Mouse (Mus musculus) lung, embryonic 15.5 days (tissue): ENCODE data around the gene Fgfr2. TPM values are rescaled to one million over a fixed set of nuclear protein-coding genes. Genes with fewer than 3 reads are reported as not detected.

Source experiments
- ATAC-seq: fragments of 200-750 bp; cut with Nextera tagmentation; 2 replicates; pipeline ENCODE4 v1.8.0; 2017; ENCODE audit warnings: moderate number of reproducible peaks, borderline replicate concordance; ENCODE audit not compliant: low FRiP score, low TSS enrichment; ENCODE audit errors: extremely low read depth
- H3K27ac ChIP-seq: fragments of 300-500 bp; sonication (generic); 2 replicates; pipeline ENCODE4 v1.5.1; 2015; ENCODE audit warnings: moderate library complexity, mild to moderate bottlenecking, inconsistent platforms
- H3K27me3 ChIP-seq: fragments of 300-500 bp; sonication (generic); 2 replicates; pipeline ENCODE4 v1.6.1; 2015; ENCODE audit warnings: inconsistent platforms
- H3K36me3 ChIP-seq: fragments of 300-500 bp; sonication (generic); 2 replicates; pipeline ENCODE4 v1.6.1; 2015; ENCODE audit warnings: inconsistent platforms
- H3K4me1 ChIP-seq: fragments of 300-500 bp; sonication (generic); 2 replicates; pipeline ENCODE4 v1.6.1; 2015; ENCODE audit warnings: inconsistent platforms
- H3K4me2 ChIP-seq: fragments of 300-500 bp; sonication (generic); 2 replicates; pipeline ENCODE4 v1.6.1; 2015; ENCODE audit warnings: inconsistent platforms, mild to moderate bottlenecking, moderate library complexity
- H3K4me3 ChIP-seq: fragments of 300-500 bp; sonication (generic); 2 replicates; pipeline ENCODE4 v1.5.1; 2015; ENCODE audit warnings: mild to moderate bottlenecking, inconsistent platforms
- H3K9ac ChIP-seq: fragments of 300-500 bp; sonication (generic); 2 replicates; pipeline ENCODE4 v1.6.1; 2015; ENCODE audit warnings: inconsistent platforms
- H3K9me3 ChIP-seq: fragments of 300-500 bp; sonication (generic); 2 replicates; pipeline ENCODE4 v1.6.1; 2016; ENCODE audit warnings: inconsistent platforms
- WGBS: fragments of 180-500 bp; shearing (Covaris S2); methylation state at CpG from one replicate; pipeline ENCODE4 v1.1.7; 2015; 5-methylcytosine and 5-hydroxymethylcytosine counted together
- polyA plus RNA-seq: library from polyadenylated mRNA; unstranded; fragments of >200 nt; fragmentation: Nextera tagmentation; extraction: Ambion mirVana; gene quantifications from 2 replicates; pipeline ENCODE4 v1.2.1, GENCODE M21; 2015

Gene Fgfr2
- polyA plus RNA-seq, 1 experiment from 2014 or later: 160 TPM

- no peaks in the 10 kb centered on the region for H3K9me3 ChIP-seq
- H3K27ac ChIP-seq: no peak overlapping the region
- no peak overlapping the region for H3K9ac ChIP-seq
- H3K4me1 ChIP-seq: 0 out of 2 replicates have a peak, but pooled peaks cover 13% of the 10 kb centered on the region
- 55% methylated on average over 8 of the region's 8 CpGs for WGBS
- H3K4me2 ChIP-seq: no peak overlapping the region
- no peak overlapping the region for H3K4me3 ChIP-seq
- peak; percentile 36; the same call in 1 of the 2 replicates for ATAC-seq
- no peaks in the 10 kb centered on the region for H3K27me3 ChIP-seq
- H3K36me3 ChIP-seq: peaks cover 15% of the 10 kb centered on the region; the same call in 1 of the 2 replicates
Observed at GRCm38 (mm10) chr7:132270364-132270763, 852.8 kb downstream of the Fgfr2 start.

DNA sequence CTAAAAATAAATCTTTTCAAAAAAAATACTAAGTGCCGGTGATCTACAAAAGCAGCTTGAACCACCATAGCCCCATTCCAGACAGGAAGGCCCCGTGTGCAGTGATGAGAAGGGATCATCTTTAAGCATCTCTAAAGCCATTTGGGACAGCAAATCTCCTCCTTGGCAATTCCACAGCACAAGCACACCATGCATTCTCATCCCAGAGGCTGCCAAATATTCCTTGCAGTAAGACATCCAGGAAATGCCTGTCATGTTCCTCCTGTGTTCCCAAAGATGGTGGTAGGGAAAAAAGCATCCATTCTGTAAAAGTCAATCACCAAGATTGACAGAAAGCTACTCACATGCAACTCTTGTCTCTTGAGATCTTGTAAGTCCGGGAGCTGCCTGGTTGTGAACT, 853.5 kb downstream of the Fgfr2 start:
- Histone ChIP-seq H3K27me3 (no peaks in the 10 kb centered on the region), H3K4me2 (no peak overlapping the region), H3K36me3 (peaks cover 15% of the 10 kb centered on the region; the same call in 1 of the 2 replicates), H3K9me3 (no peaks in the 10 kb centered on the region), H3K27ac (no peak overlapping the region), H3K4me3 (no peak overlapping the region), H3K4me1 (0 out of 2 replicates have a peak, but pooled peaks cover 15% of the 10 kb centered on the region), H3K9ac (no peak overlapping the region)
- 72% methylated on average over 3 of the region's 3 CpGs for WGBS
- ATAC-seq: no peak

GRCm38 (mm10) chr7:132267721-132268498, 855.2 kb downstream of the Fgfr2 start:
- Histone ChIP-seq H3K4me3 (no peak overlapping the region), H3K4me1 (peaks cover 21% of the 10 kb centered on the region; the same call in 1 of the 2 replicates), H3K36me3 (peaks cover 15% of the 10 kb centered on the region; the same call in 1 of the 2 replicates), H3K9me3 (no peaks in the 10 kb centered on the region), H3K27ac (no peak overlapping the region), H3K4me2 (no peak overlapping the region), H3K9ac (no peak overlapping the region), H3K27me3 (no peaks in the 10 kb centered on the region)
- 76% methylated on average over 4 of the region's 4 CpGs for WGBS
- no peak for ATAC-seq

GRCm38 (mm10) chr7:132264763-132265162, 858.4 kb downstream of the Fgfr2 start:
- H3K9me3 ChIP-seq: no peaks in the 10 kb centered on the region
- H3K27me3 ChIP-seq: no peaks in the 10 kb centered on the region
- H3K36me3 ChIP-seq: peaks cover 15% of the 10 kb centered on the region; the same call in 1 of the 2 replicates
- no peak overlapping the region for H3K4me2 ChIP-seq
- H3K4me3 ChIP-seq: no peak overlapping the region
- H3K4me1 ChIP-seq: peaks cover 38% of the 10 kb centered on the region
- 69% methylated on average over 3 of the region's 3 CpGs for WGBS
- no peak overlapping the region for H3K9ac ChIP-seq
- no peak overlapping the region for H3K27ac ChIP-seq
- no peak for ATAC-seq

DNA sequence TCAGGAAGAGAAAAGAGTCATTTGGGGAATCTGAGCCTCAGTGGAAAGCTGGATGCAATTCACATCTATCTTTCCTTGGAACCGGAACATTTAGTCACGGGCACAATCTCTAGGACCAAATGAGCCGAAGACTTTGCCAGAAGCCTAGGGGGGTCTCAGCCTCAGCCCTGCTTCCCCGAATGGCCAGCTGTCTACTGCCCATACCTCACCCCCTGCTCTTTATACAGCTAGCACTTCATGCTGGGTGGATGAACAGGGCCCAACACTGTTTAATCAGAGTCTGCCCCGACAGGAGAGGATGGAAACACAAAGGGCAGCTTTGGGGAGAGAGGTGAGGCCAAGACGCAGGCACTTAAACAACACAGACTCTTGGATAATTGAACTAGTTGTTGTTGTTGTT, 860.0 kb downstream of the Fgfr2 start:
- WGBS: 52% methylated on average over 6 of the region's 6 CpGs
- peak overlapping the region; percentile 86 for H3K27ac ChIP-seq
- ATAC-seq: no peak

GRCm38 (mm10) chr7:132262696-132263095, 860.5 kb downstream of the Fgfr2 start:
- no peaks in the 10 kb centered on the region for H3K27me3 ChIP-seq
- peaks cover 6% of the 10 kb centered on the region; the same call in 1 of the 2 replicates for H3K36me3 ChIP-seq
- ATAC-seq: peak; percentile 17; the same call in 1 of the 2 replicates
- WGBS: 44% methylated on average over 6 of the region's 6 CpGs
- H3K4me1 ChIP-seq: peaks cover 50% of the 10 kb centered on the region
- H3K9ac ChIP-seq: no peak overlapping the region
- H3K4me2 ChIP-seq: no peak overlapping the region
- H3K9me3 ChIP-seq: no peaks in the 10 kb centered on the region
- H3K4me3 ChIP-seq: no peak overlapping the region
- H3K27ac ChIP-seq: peak overlapping the region; percentile 86

More for the DNA sequence above, 860.0 kb downstream of the Fgfr2 start:
- no peaks in the 10 kb centered on the region for H3K9me3 ChIP-seq
- peaks cover 50% of the 10 kb centered on the region for H3K4me1 ChIP-seq
- H3K4me3 ChIP-seq: no peak overlapping the region
- no peak overlapping the region for H3K4me2 ChIP-seq
- peaks cover 6% of the 10 kb centered on the region; the same call in 1 of the 2 replicates for H3K36me3 ChIP-seq
- no peak overlapping the region for H3K9ac ChIP-seq
- no peaks in the 10 kb centered on the region for H3K27me3 ChIP-seq

- H3K4me3 ChIP-seq: no peak overlapping the region
- ATAC-seq: no peak
- H3K9ac ChIP-seq: no peak overlapping the region
- H3K4me2 ChIP-seq: no peak overlapping the region
- H3K36me3 ChIP-seq: peaks cover 6% of the 10 kb centered on the region; the same call in 1 of the 2 replicates
- peak overlapping the region; percentile 45; the same call in 1 of the 2 replicates for H3K27ac ChIP-seq
- H3K4me1 ChIP-seq: peaks cover 50% of the 10 kb centered on the region
- H3K9me3 ChIP-seq: no peaks in the 10 kb centered on the region
- no peaks in the 10 kb centered on the region for H3K27me3 ChIP-seq
- 26% methylated on average over 3 of the region's 3 CpGs for WGBS
Observed at GRCm38 (mm10) chr7:132261885-132262284, 861.3 kb downstream of the Fgfr2 start.

- Histone ChIP-seq H3K4me1 (peaks cover 50% of the 10 kb centered on the region), H3K9me3 (no peaks in the 10 kb centered on the region), H3K36me3 (no peaks in the 10 kb centered on the region), H3K27ac (peak overlapping the region; percentile 7), H3K9ac (no peak overlapping the region), H3K4me2 (no peak overlapping the region), H3K4me3 (no peak overlapping the region), H3K27me3 (no peaks in the 10 kb centered on the region)
- WGBS: 47% methylated on average over 5 of the region's 5 CpGs
- no peak for ATAC-seq
Observed at GRCm38 (mm10) chr7:132260632-132261031, 862.5 kb downstream of the Fgfr2 start.

DNA sequence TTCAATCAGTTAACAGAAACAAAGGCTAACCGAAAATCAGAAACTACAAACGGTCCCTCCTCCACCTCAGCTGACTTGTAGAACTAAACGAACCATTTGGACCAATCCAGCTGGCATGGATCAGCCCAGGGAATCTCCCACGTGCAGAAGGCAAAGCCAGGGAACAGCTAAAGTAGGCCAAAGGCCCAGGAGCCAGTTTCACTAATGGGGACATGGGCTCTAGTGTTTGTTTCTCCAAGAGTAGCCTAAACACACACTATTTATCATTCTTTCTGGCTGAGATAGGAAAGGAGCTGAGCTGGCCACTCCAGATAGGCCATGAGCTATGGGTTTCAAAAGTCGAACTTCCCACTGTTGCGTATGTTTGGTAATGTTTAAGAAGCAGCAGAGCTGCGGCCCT, 864.3 kb downstream of the Fgfr2 start:
- Histone ChIP-seq H3K4me1 (peaks cover 51% of the 10 kb centered on the region), H3K9ac (no peak overlapping the region), H3K27me3 (no peaks in the 10 kb centered on the region), H3K4me2 (no peak overlapping the region), H3K9me3 (no peaks in the 10 kb centered on the region), H3K27ac (peak overlapping the region; percentile 76), H3K4me3 (no peak overlapping the region), H3K36me3 (no peaks in the 10 kb centered on the region)
- WGBS: 31% methylated on average over 7 of the region's 7 CpGs
- peak; percentile 83 for ATAC-seq

GRCm38 (mm10) chr7:132258216-132258615, 864.9 kb downstream of the Fgfr2 start:
- Histone ChIP-seq H3K9me3 (no peaks in the 10 kb centered on the region), H3K4me1 (peaks cover 53% of the 10 kb centered on the region), H3K27me3 (no peaks in the 10 kb centered on the region), H3K9ac (no peak overlapping the region), H3K4me2 (no peak overlapping the region), H3K36me3 (no peaks in the 10 kb centered on the region), H3K4me3 (no peak overlapping the region), H3K27ac (peak overlapping the region; percentile 76)
- WGBS: 56% methylated on average over 5 of the region's 5 CpGs
- no peak for ATAC-seq

DNA sequence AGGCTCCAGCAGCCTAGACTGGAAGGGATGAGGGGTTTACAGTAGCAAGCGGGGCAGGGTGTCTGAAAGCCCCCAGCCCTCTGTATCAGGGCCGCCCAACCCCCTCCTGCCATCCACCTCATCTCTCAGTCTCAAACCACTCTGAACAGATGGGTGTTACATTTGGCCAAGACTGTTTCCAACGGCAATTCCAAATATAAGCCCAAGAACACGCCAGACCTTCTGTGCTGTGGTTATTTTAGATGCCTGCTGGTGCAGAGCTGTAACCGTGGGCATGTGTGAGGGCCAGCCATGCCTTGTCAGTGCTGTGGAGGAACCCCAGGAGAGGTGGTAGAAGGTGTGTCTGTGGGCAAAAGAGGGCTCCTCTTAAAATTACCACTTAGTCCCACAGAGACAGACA, 869.6 kb downstream of the Fgfr2 start:
- WGBS: 59% methylated on average over 5 of the region's 5 CpGs
- ATAC-seq: peak; percentile 40; the same call in 1 of the 2 replicates
- H3K27ac ChIP-seq: no peak overlapping the region
- peaks cover 21% of the 10 kb centered on the region for H3K4me1 ChIP-seq
- H3K9me3 ChIP-seq: no peaks in the 10 kb centered on the region
- no peaks in the 10 kb centered on the region for H3K27me3 ChIP-seq
- no peak overlapping the region for H3K4me2 ChIP-seq
- no peaks in the 10 kb centered on the region for H3K36me3 ChIP-seq
- no peak overlapping the region for H3K9ac ChIP-seq
- no peak overlapping the region for H3K4me3 ChIP-seq

GRCm38 (mm10) chr7:132253078-132253477, 870.1 kb downstream of the Fgfr2 start:
- Histone ChIP-seq H3K4me1 (peaks cover 21% of the 10 kb centered on the region), H3K4me3 (no peak overlapping the region), H3K9me3 (no peaks in the 10 kb centered on the region), H3K9ac (no peak overlapping the region), H3K27ac (no peak overlapping the region), H3K4me2 (no peak overlapping the region), H3K36me3 (no peaks in the 10 kb centered on the region), H3K27me3 (no peaks in the 10 kb centered on the region)
- ATAC-seq: no peak
- 87% methylated on average over 4 of the region's 4 CpGs for WGBS
